Mouse (Mus musculus): ENCODE data around the gene Slc16a12.

- TF ChIP-seq CTCF (IDR thresholded peaks at IDR 0.05; ENCODE audit: low read depth) (no peak), EP300 (IDR thresholded peaks at IDR 0.05; ENCODE audit: low read depth) (no peak)
These were observed 68.7 kb downstream of the Slc16a12 start for GRCm38 (mm10) chr19:34678428-34678827.
